Mouse (Mus musculus) liver, embryonic 13.5 days (tissue): Measurements from ENCODE around the gene Zfp287. TPM values are rescaled to one million over a fixed set of nuclear protein-coding genes. Genes with fewer than 3 reads are reported as not detected.

ENCODE experiments used
- ATAC-seq: fragments of 200-750 bp; cut with Nextera tagmentation; 2 replicates; pipeline ENCODE4 v1.8.0; 2017; ENCODE audit warnings: low read depth, mild to moderate bottlenecking, moderate number of reproducible peaks, moderate library complexity
- DNase-seq: peaks from one replicate; pipeline ENCODE4 v3.0.0; 2022
- H3K27ac ChIP-seq: fragments of 300-500 bp; sonication (generic); 2 replicates; pipeline ENCODE4 v1.5.1; 2015; ENCODE audit warnings: moderate library complexity, mild to moderate bottlenecking, inconsistent platforms
- H3K27me3 ChIP-seq: fragments of 300-500 bp; sonication (generic); 2 replicates; pipeline ENCODE4 v1.6.1; 2015; ENCODE audit warnings: mild to moderate bottlenecking, inconsistent platforms
- H3K36me3 ChIP-seq: fragments of 300-500 bp; sonication (generic); 2 replicates; pipeline ENCODE4 v1.6.1; 2015; ENCODE audit warnings: mild to moderate bottlenecking, inconsistent platforms
- H3K4me1 ChIP-seq: fragments of 300-500 bp; sonication (generic); replicated peaks from 2 replicates; pipeline ENCODE4 v1.6.1; 2015; ENCODE audit warnings: inconsistent platforms
- H3K4me2 ChIP-seq: fragments of 300-500 bp; sonication (generic); 2 replicates; pipeline ENCODE4 v1.6.1; 2015; ENCODE audit warnings: inconsistent platforms, mild to moderate bottlenecking, moderate library complexity
- H3K4me3 ChIP-seq: fragments of 300-500 bp; sonication (generic); replicated peaks from 2 replicates; pipeline ENCODE4 v1.5.1; 2015; ENCODE audit warnings: mild to moderate bottlenecking, inconsistent platforms
- H3K9ac ChIP-seq: fragments of 300-500 bp; sonication (generic); 2 replicates; pipeline ENCODE4 v1.6.1; 2015; ENCODE audit warnings: mild to moderate bottlenecking, inconsistent platforms
- H3K9me3 ChIP-seq: fragments of 300-500 bp; sonication (generic); replicated peaks from 2 replicates; pipeline ENCODE4 v1.6.1; 2016; ENCODE audit warnings: inconsistent platforms
- WGBS: fragments of 180-500 bp; shearing (Covaris S2); methylation state at CpG from one replicate; pipeline ENCODE4 v1.1.7; 2015; ENCODE audit not compliant: insufficient replicate concordance; 5-methylcytosine and 5-hydroxymethylcytosine counted together
- polyA plus RNA-seq: library from polyadenylated mRNA; unstranded; fragments of >200 nt; fragmentation: Nextera tagmentation; extraction: Ambion mirVana; gene quantifications from 2 replicates; pipeline ENCODE4 v1.2.1, GENCODE M21; 2015

Gene Zfp287
- polyA plus RNA-seq, 1 experiment from 2014 or later: 0.47 TPM

DNA sequence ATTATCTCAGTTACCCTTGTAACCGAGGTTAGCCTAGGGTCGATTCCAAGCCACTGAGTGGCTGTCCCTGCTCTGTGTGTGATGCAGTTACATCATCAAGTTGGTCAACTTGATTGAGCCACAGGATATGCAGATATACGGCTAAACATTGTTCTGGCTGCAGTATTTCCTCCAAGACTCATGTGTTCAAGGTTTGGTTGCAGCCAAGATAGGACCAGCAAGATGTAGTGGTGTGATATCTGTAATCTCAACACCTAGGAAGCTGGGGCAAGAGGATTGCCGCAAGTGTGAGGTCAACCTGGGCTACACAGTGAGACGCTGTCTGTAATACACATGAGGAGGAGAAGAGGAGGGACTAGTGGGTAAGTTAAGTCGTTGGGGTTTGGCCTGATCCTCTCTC, 67.5 kb downstream of the Zfp287 start:
- no peak for ATAC-seq
- Histone ChIP-seq H3K4me1 (no peaks in the 10 kb centered on the region), H3K27me3 (no peaks in the 10 kb centered on the region), H3K36me3 (0 out of 2 replicates have a peak, but pooled peaks cover 3% of the 10 kb centered on the region), H3K4me3 (no peak overlapping the region), H3K27ac (no peak overlapping the region), H3K4me2 (no peak overlapping the region), H3K9me3 (no peaks in the 10 kb centered on the region), H3K9ac (no peak overlapping the region)
- DNase-seq: no peak
- WGBS: 55% methylated on average over 6 of the region's 6 CpGs

DNA sequence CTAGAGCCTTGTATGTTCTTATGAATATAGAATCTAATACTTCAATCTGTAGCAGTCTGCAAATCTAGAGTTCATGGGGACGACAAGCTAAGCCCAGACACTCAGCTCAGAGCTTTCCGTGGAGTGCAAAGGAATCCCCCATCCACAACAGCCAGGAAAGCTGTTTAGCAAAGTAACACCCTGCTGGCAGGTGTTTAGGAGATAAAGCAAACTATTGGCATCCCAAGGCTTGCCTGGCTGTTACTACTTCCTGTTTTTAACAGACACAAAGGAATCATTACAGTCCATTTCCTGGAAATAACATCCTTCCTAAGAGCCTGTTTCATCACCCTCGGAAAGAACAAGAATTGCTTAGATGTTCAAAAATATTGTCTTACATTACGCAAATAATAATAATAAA, 70.8 kb downstream of the Zfp287 start:
- no peaks in the 10 kb centered on the region for H3K4me1 ChIP-seq
- H3K9me3 ChIP-seq: no peaks in the 10 kb centered on the region
- DNase-seq: no peak
- no peak overlapping the region for H3K9ac ChIP-seq
- H3K4me2 ChIP-seq: no peak overlapping the region
- WGBS: 41% methylated on average over 4 of the region's 4 CpGs
- H3K4me3 ChIP-seq: no peak overlapping the region
- H3K27me3 ChIP-seq: no peaks in the 10 kb centered on the region
- no peak overlapping the region for H3K27ac ChIP-seq
- H3K36me3 ChIP-seq: 0 out of 2 replicates have a peak, but pooled peaks cover 3% of the 10 kb centered on the region
- ATAC-seq: no peak

DNA sequence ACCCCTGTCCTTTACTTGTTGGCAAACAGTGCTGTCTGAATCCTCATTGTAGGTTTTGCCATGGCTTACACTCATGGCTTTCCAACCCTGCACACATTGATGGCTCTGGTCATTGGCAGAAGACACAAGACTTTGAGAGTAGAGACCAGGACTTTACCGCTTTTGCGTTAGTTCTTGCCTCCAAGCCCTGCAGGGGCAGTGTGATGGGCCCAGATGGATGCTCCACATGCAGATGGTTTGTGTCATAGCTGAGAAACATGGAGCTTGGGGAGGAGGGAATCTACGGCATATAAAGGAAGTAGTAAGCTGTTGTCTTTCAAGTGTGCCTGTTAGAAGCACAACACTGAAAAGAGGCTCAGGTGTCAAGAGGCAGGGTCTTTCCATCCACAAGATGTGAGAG, 79.6 kb downstream of the Zfp287 start:
- no peak overlapping the region for H3K27ac ChIP-seq
- no peak overlapping the region for H3K9ac ChIP-seq
- H3K36me3 ChIP-seq: no peaks in the 10 kb centered on the region
- ATAC-seq (no peak), DNase-seq (no peak)
- peaks cover 35% of the 10 kb centered on the region for H3K4me1 ChIP-seq
- WGBS: 80% methylated on average over 3 of the region's 3 CpGs
- peaks cover 7% of the 10 kb centered on the region; the same call in 1 of the 2 replicates for H3K27me3 ChIP-seq
- H3K4me2 ChIP-seq: no peak overlapping the region
- no peak overlapping the region for H3K4me3 ChIP-seq
- no peaks in the 10 kb centered on the region for H3K9me3 ChIP-seq

DNA sequence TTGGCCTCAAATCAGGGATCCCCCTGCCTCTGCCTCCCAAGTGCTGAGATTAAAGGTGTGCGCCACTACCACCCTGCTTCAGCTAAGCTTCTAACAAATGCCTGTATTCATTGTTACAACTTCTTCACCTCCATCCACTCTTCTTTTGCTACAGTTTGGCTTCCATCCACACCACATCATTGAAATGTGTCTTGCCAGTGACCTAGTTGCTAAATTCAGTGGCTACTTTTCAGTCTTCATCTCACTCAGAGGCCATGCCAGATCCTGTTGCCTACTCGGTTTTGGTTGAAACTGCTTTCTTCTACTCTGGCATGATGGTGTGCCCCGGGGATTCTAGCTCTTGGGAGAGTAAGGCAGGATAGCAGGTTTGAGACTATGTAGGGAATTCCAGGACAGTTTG, 80.1 kb downstream of the Zfp287 start:
- Histone ChIP-seq H3K9me3 (no peaks in the 10 kb centered on the region), H3K9ac (no peak overlapping the region), H3K27ac (no peak overlapping the region), H3K4me3 (no peak overlapping the region), H3K27me3 (peaks cover 7% of the 10 kb centered on the region; the same call in 1 of the 2 replicates), H3K4me1 (peaks cover 40% of the 10 kb centered on the region), H3K4me2 (no peak overlapping the region), H3K36me3 (no peaks in the 10 kb centered on the region)
- WGBS: 77% methylated on average over 3 of the region's 3 CpGs
- no peak for ATAC-seq
- no peak for DNase-seq

Other genes starting within 250 kb of the Zfp287 start
- 17.8 and 19.6 TPM in 2 replicates for gene Cenpv, start 192.6 kb downstream of the Zfp287 start, polyA plus RNA-seq
- 1,519 and 1,558 TPM in 2 replicates for gene Ubb, start 180.7 kb downstream of the Zfp287 start, polyA plus RNA-seq
- gene Trpv2, start 157.4 kb downstream of the Zfp287 start, polyA plus RNA-seq: 6.6 and 7.2 TPM in 2 replicates
- gene Lrrc75a, start 83.4 kb downstream of the Zfp287 start, polyA plus RNA-seq: 1.3 and 1.4 TPM in 2 replicates
- gene Mmgt2, start 83.2 kb downstream of the Zfp287 start, polyA plus RNA-seq: 12.2 and 12.3 TPM in 2 replicates
- not detected in 2 replicates for gene Gm10428, start 21.2 kb upstream of the Zfp287 start, polyA plus RNA-seq
- gene Zfp286, start 57.6 kb upstream of the Zfp287 start, polyA plus RNA-seq: 1.8 and 2.1 TPM in 2 replicates
- gene Trim16, start 88.3 kb upstream of the Zfp287 start, polyA plus RNA-seq: 0.65 and 0.73 TPM in 2 replicates
- gene Fbxw10, start 115.2 kb upstream of the Zfp287 start, polyA plus RNA-seq: 0.03 and 0.07 TPM in 2 replicates
- 29.2 and 36.1 TPM in 2 replicates for gene Tvp23b, start 147.6 kb upstream of the Zfp287 start, polyA plus RNA-seq
- gene Cdrt4, start 219.3 kb upstream of the Zfp287 start, polyA plus RNA-seq: 0.16 TPM in 1 of 2 replicates, not detected in the other